Comparison of ENCODE assay signal across 7 mouse cellular contexts in genomic region chr16:91885389-91886122, GRCm38 (mm10).
DNase-seq lines count a peak whose midpoint lies in the region; ATAC-seq and TF ChIP-seq lines count a peak whose summit lies in the region.

No protein-coding gene starts in this region.

- H3K4me1 ChIP-seq in CH12.LX (ENCODE audit: control insufficient read depth in 1 of 2, insufficient read depth in 2 of 2) = peaks cover 34 to 66% of the 10 kb centered on the region in 2 experiments
- peaks cover 16% of the 10 kb centered on the region; the same call in 1 of the 2 replicates for H3K4me1 ChIP-seq in forebrain, embryonic 15.5 days
- H3K4me1 ChIP-seq in midbrain, embryonic 10.5 days = peaks cover 12% of the 10 kb centered on the region

- ATAC-seq in forebrain, embryonic 15.5 days (replicated peaks) = 0 out of 2 replicates have a peak, but pooled peaks have one; percentile 35

- H3K9ac ChIP-seq in CH12.LX (ENCODE audit: insufficient read depth, low read depth) = peak overlapping the region; percentile 55
- no peak overlapping the region for H3K9ac ChIP-seq in forebrain, embryonic 15.5 days (replicated peaks)

- dilution Hi-C loops in CH12.LX (cut with MboI; ENCODE audit: extremely low pct_ligation_motif_present, extremely low pct_unique_long_range_greater_than_20kb, low sequenced_read_pairs) = no loop called here

- H3K4me3 ChIP-seq in CH12.LX (replicated peaks in 1 of 3; ENCODE audit: low read depth in 2 of 3, low read length in 2 of 3, poor library complexity in 1 of 3) = peak overlapping the region; percentile 44 to 46 (median 44)
- H3K4me3 ChIP-seq in forebrain, embryonic 15.5 days = no peak overlapping the region
- H3K4me3 ChIP-seq in midbrain, embryonic 10.5 days = peak overlapping the region; percentile 42

- in situ Hi-C loops in CH12.LX (cut with MboI; ENCODE audit: low pct_ligation_motif_present, low pct_unique_long_range_greater_than_20kb, low sequenced_read_pairs) = no loop called here

- peak; percentile 4 to 71; a peak in 3 of 4 replicates for TF ChIP-seq CTCF in CH12.LX (conservative IDR thresholded peaks at IDR 0.05 in 1 of 2, IDR thresholded peaks at IDR 0.05 in 1 of 2; ENCODE audit: low read depth in 2 of 2, low read length in 2 of 2)

- peaks cover 0 to 5% of the 10 kb centered on the region in 2 experiments for H3K36me3 ChIP-seq in CH12.LX (replicated peaks in 1 of 2; ENCODE audit: control insufficient read depth in 1 of 2, insufficient read depth in 1 of 2, low read length in 1 of 2)
- H3K36me3 ChIP-seq in forebrain, embryonic 15.5 days = 0 out of 2 replicates have a peak, but pooled peaks cover 8% of the 10 kb centered on the region
- peaks cover 14% of the 10 kb centered on the region for H3K36me3 ChIP-seq in midbrain, embryonic 10.5 days

- H3K79me2 ChIP-seq in CH12.LX (replicated peaks; ENCODE audit: control insufficient read depth, extremely low read depth, insufficient read depth, poor library complexity, severe bottlenecking) = no peaks in the 10 kb centered on the region

- DNase-seq in CH12.LX (ENCODE audit: extremely low read depth) (peak; percentile 83), MN1 (ENCODE audit: low spot score) (peak; percentile 36)
- DNase-seq in kidney, postnatal 14 days = peak; percentile 33
- peak; percentile 33 for DNase-seq in midbrain, embryonic 10.5 days (ENCODE audit: low spot score)
- peak; percentile 37 for DNase-seq in thymus, postnatal 25 days
- no peak for DNase-seq in frontal cortex, postnatal 14 days (ENCODE audit: low spot score in 2 of 2)

- peak; percentile 47; the same call in 1 of the 2 replicates for TF ChIP-seq POLR2A in CH12.LX (IDR thresholded peaks at IDR 0.05; ENCODE audit: low read depth, low read length)

- H3K27ac ChIP-seq in CH12.LX (ENCODE audit: insufficient read depth, low read depth) = peak overlapping the region; percentile 89
- H3K27ac ChIP-seq in forebrain, embryonic 15.5 days (replicated peaks) = peak overlapping the region; percentile 17; the same call in 1 of the 2 replicates
- H3K27ac ChIP-seq in midbrain, embryonic 10.5 days (replicated peaks) = peak overlapping the region; percentile 75

- H3K9me3 ChIP-seq in CH12.LX (replicated peaks; ENCODE audit: low read length) = no peaks in the 10 kb centered on the region
- H3K9me3 ChIP-seq in forebrain, embryonic 15.5 days = no peaks in the 10 kb centered on the region
- no peaks in the 10 kb centered on the region for H3K9me3 ChIP-seq in midbrain, embryonic 10.5 days (replicated peaks)

- WGBS in forebrain, embryonic 15.5 days = 8% methylated on average over 18 of the region's 19 CpGs
- 9% methylated on average over 19 of the region's 19 CpGs for WGBS in midbrain, embryonic 10.5 days

- H3K27me3 ChIP-seq in CH12.LX (replicated peaks) = no peaks in the 10 kb centered on the region
- H3K27me3 ChIP-seq in forebrain, embryonic 15.5 days = no peaks in the 10 kb centered on the region
- H3K27me3 ChIP-seq in midbrain, embryonic 10.5 days (ENCODE audit: low read depth, poor library complexity, severe bottlenecking) = no peaks in the 10 kb centered on the region

- peak; percentile 57 for TF ChIP-seq RAD21 in CH12.LX (IDR thresholded peaks at IDR 0.05; ENCODE audit: low read depth, low read length)

- peak overlapping the region; percentile 88 for H3K4me2 ChIP-seq in CH12.LX (ENCODE audit: insufficient read depth, low read depth, poor library complexity, severe bottlenecking)
- 0 out of 2 replicates have a peak overlapping the region, but pooled peaks have one; percentile 2 for H3K4me2 ChIP-seq in forebrain, embryonic 15.5 days (replicated peaks)

- no peak for TF ChIP-seq EP300 in CH12.LX (IDR thresholded peaks at IDR 0.05; ENCODE audit: low read length)

TF ChIP-seq in CH12.LX, 34 proteins besides CTCF, POLR2A, EP300 and RAD21:
- no peak; the same call in 1 of the 2 replicates for TF ChIP-seq HCFC1 (IDR thresholded peaks at IDR 0.05; ENCODE audit: low read depth, low read length)
- TF ChIP-seq CHD1 (IDR thresholded peaks at IDR 0.05; ENCODE audit: low read depth, low read length) = peak; percentile 77; the same call in 1 of the 2 replicates
- no peak for TF ChIP-seq ZC3H11A (IDR thresholded peaks at IDR 0.05; ENCODE audit: low read depth, low read length)
- TF ChIP-seq SIN3A (IDR thresholded peaks at IDR 0.05; ENCODE audit: low read length) = peak; percentile 84
- no peak for TF ChIP-seq KAT2A (IDR thresholded peaks at IDR 0.05; ENCODE audit: insufficient replicate concordance, low read length)
- TF ChIP-seq MEF2A (IDR thresholded peaks at IDR 0.05; ENCODE audit: borderline replicate concordance, low read depth, low read length) = 0 out of 2 replicates have a peak, but pooled peaks have one; percentile 41
- peak; percentile 64; the same call in 1 of the 2 replicates for TF ChIP-seq MXI1 (IDR thresholded peaks at IDR 0.05; ENCODE audit: low read depth, low read length)
- peak; percentile 79 for TF ChIP-seq CHD2 (IDR thresholded peaks at IDR 0.05; ENCODE audit: low read length)
- TF ChIP-seq NELFE (IDR thresholded peaks at IDR 0.05; ENCODE audit: low read depth, low read length) = peak; percentile 64; the same call in 1 of the 2 replicates
- peak; percentile 60 for TF ChIP-seq SMC3 (IDR thresholded peaks at IDR 0.05; ENCODE audit: low read depth, low read length)
- peak; percentile 62 for TF ChIP-seq TCF12 (IDR thresholded peaks at IDR 0.05; ENCODE audit: low read depth, low read length)
- TF ChIP-seq MAX (IDR thresholded peaks at IDR 0.05; ENCODE audit: low read length) = peak; percentile 39; the same call in 1 of the 2 replicates
- TF ChIP-seq UBTF (IDR thresholded peaks at IDR 0.05; ENCODE audit: low read depth, low read length) = no peak
- 0 out of 2 replicates have a peak, but pooled peaks have one; percentile 32 for TF ChIP-seq ETS1 (conservative IDR thresholded peaks at IDR 0.05; ENCODE audit: low read depth, low read length)
- TF ChIP-seq NRF1 (IDR thresholded peaks at IDR 0.05; ENCODE audit: low read depth, low read length) = 0 out of 2 replicates have a peak, but pooled peaks have one; percentile 9
- TF ChIP-seq MAZ (IDR thresholded peaks at IDR 0.05; ENCODE audit: low read depth, low read length) = peak; percentile 93
- TF ChIP-seq E2F4 (IDR thresholded peaks at IDR 0.05; ENCODE audit: insufficient replicate concordance, low read depth, low read length) = no peak
- TF ChIP-seq BHLHE40 (IDR thresholded peaks at IDR 0.05; ENCODE audit: low read depth, low read length) = peak; percentile 71
- TF ChIP-seq ELF1 (IDR thresholded peaks at IDR 0.05; ENCODE audit: low read depth, low read length) = 0 out of 2 replicates have a peak, but pooled peaks have one; percentile 5
- TF ChIP-seq USF1 (IDR thresholded peaks at IDR 0.05; ENCODE audit: low read depth, low read length) = no peak
- peak; percentile 66; the same call in 1 of the 2 replicates for TF ChIP-seq RCOR1 (conservative IDR thresholded peaks at IDR 0.05; ENCODE audit: low read depth, low read length)
- TF ChIP-seq TBP (conservative IDR thresholded peaks at IDR 0.05; ENCODE audit: low read depth, low read length) = 0 out of 2 replicates have a peak, but pooled peaks have one; percentile 18

Comparison
In these comparisons a context has a peak if more than half of its experiments do, and no peak if none do; other contexts are left out.
1. DNase-seq: peak in CH12.LX (single experiment), MN1 (single experiment), kidney, postnatal 14 days (single experiment), midbrain, embryonic 10.5 days (single experiment) and thymus, postnatal 25 days (single experiment); none in frontal cortex, postnatal 14 days (0 of 2).
2. H3K27ac ChIP-seq: peak in every context shown above with its lines; median percentile 89 in CH12.LX; 75 in midbrain, embryonic 10.5 days; 17 in forebrain, embryonic 15.5 days.